ENCODE assay signal across 28 mouse cellular contexts in the genomic region with DNA sequence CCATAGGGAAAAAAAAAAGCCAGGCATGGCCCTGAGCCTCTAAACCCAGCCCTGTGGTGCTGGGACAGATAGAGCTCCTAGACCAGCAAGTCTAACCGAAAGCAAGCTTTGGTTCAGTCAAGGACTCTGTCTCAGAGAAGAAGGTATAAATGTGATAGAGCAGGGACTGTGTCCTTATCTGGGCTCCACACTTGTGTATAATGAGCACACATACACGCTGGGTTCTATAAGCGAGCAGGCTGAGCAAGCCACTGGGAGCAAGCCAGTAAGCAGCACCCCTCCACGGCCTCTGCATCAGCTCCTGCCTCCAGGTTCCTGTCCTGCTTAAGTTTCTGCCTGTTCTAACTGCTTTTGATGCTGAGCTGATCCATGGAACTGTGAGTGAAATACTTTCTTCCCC. TPM values are rescaled to one million over a fixed set of nuclear protein-coding genes. Genes with fewer than 3 reads are reported as not detected.
DNase-seq lines count a peak whose midpoint lies in the region; ATAC-seq and TF ChIP-seq lines count a peak whose summit lies in the region.
"Had no signal": no experiment of that assay in that cellular context is flagged by ENCODE, and none has a peak within 500 bp of the region (broad histone marks: within the 10 kb centered on the region; RNA-seq: fewer than 3 reads in every experiment).

No protein-coding gene starts in this region.

- peaks cover 5% of the 10 kb centered on the region for H3K36me3 ChIP-seq in midbrain, embryonic 11.5 days (ENCODE audit: control insufficient read depth, insufficient read depth, low read length)
- peaks cover 99% of the 10 kb centered on the region for H3K36me3 ChIP-seq in midbrain, embryonic 10.5 days
- H3K36me3 ChIP-seq in liver, embryonic 15.5 days (replicated peaks) = peaks cover 33% of the 10 kb centered on the region
- peaks cover 16% of the 10 kb centered on the region for H3K36me3 ChIP-seq in intestine, embryonic 16.5 days (ENCODE audit: control insufficient read depth, insufficient read depth, low read length)

- intact Hi-C loops in heart, postnatal 10 days (cut with DNase I) = no loop called here

- ATAC-seq in midbrain, embryonic 11.5 days (ENCODE audit: low FRiP score) = no peak
- no peak for ATAC-seq in liver, embryonic 15.5 days (ENCODE audit: insufficient read depth)
- ATAC-seq in megakaryocyte-erythroid progenitor cell, adult 5-6 weeks (replicated peaks; ENCODE audit: low FRiP score, low TSS enrichment, poor library complexity, severe bottlenecking) = peak; percentile 36; the same call in 1 of the 2 replicates
- ATAC-seq in intestine, embryonic 16.5 days = no peak
- ATAC-seq: activated CD4-positive, CD25-positive, alpha-beta regulatory T cell, adult 4 months; CD4-positive, CD25-positive, alpha-beta regulatory T cell, adult 4 months; forebrain, embryonic 15.5 days had no signal

- WGBS in midbrain, embryonic 11.5 days = 91% methylated on average over 4 of the region's 4 CpGs
- WGBS in midbrain, embryonic 10.5 days = 97% methylated on average over 4 of the region's 4 CpGs
- 72% methylated on average over 4 of the region's 4 CpGs for WGBS in bone marrow, adult 2 months
- WGBS in liver, embryonic 15.5 days (ENCODE audit: insufficient replicate concordance) = 39% methylated on average over 4 of the region's 4 CpGs
- WGBS in intestine, embryonic 16.5 days = 96% methylated on average over 4 of the region's 4 CpGs

- no peak overlapping the region for H3K9ac ChIP-seq in midbrain, embryonic 11.5 days (ENCODE audit: low read length)
- H3K9ac ChIP-seq in liver, embryonic 15.5 days = no peak overlapping the region
- no peak overlapping the region for H3K9ac ChIP-seq in intestine, embryonic 16.5 days (ENCODE audit: low read depth, low read length)
- H3K9ac ChIP-seq: embryonic facial prominence, embryonic 13.5 days; forebrain, embryonic 12.5 days; forebrain, embryonic 15.5 days; heart, embryonic 12.5 days; heart, embryonic 15.5 days; hindbrain, embryonic 12.5 days; hindbrain, embryonic 15.5 days had no signal

- no peaks in the 10 kb centered on the region for H3K4me1 ChIP-seq in midbrain, embryonic 11.5 days (ENCODE audit: control insufficient read depth, insufficient read depth, low read length)
- no peaks in the 10 kb centered on the region for H3K4me1 ChIP-seq in midbrain, embryonic 10.5 days
- H3K4me1 ChIP-seq in bone marrow, adult 2 months (ENCODE audit: control insufficient read depth, insufficient read depth, low read length) = peaks cover 4% of the 10 kb centered on the region; the same call in 1 of the 2 replicates
- H3K4me1 ChIP-seq in liver, embryonic 15.5 days (replicated peaks) = peaks cover 7% of the 10 kb centered on the region
- no peaks in the 10 kb centered on the region for H3K4me1 ChIP-seq in intestine, embryonic 16.5 days (ENCODE audit: control insufficient read depth, insufficient read depth, low read length)
- H3K4me1 ChIP-seq: embryonic facial prominence, embryonic 10.5 days; embryonic facial prominence, embryonic 13.5 days; forebrain, embryonic 12.5 days; forebrain, embryonic 15.5 days; heart, embryonic 12.5 days; heart, embryonic 15.5 days; hindbrain, embryonic 12.5 days; hindbrain, embryonic 15.5 days had no signal

- no peaks in the 10 kb centered on the region for H3K27me3 ChIP-seq in midbrain, embryonic 11.5 days (ENCODE audit: control insufficient read depth, insufficient read depth, low read length)
- H3K27me3 ChIP-seq in midbrain, embryonic 10.5 days (ENCODE audit: low read depth, poor library complexity, severe bottlenecking) = no peaks in the 10 kb centered on the region
- H3K27me3 ChIP-seq in liver, embryonic 15.5 days = no peaks in the 10 kb centered on the region
- H3K27me3 ChIP-seq in intestine, embryonic 16.5 days (replicated peaks; ENCODE audit: control insufficient read depth, insufficient read depth, low read length) = no peaks in the 10 kb centered on the region
- H3K27me3 ChIP-seq: embryonic facial prominence, embryonic 13.5 days; forebrain, embryonic 12.5 days; forebrain, embryonic 15.5 days; heart, embryonic 12.5 days; heart, embryonic 15.5 days; hindbrain, embryonic 12.5 days; hindbrain, embryonic 15.5 days had no signal

- H3K4me2 ChIP-seq in midbrain, embryonic 11.5 days = no peak overlapping the region
- H3K4me2 ChIP-seq in liver, embryonic 15.5 days = no peak overlapping the region
- no peak overlapping the region for H3K4me2 ChIP-seq in intestine, embryonic 16.5 days (ENCODE audit: low read depth, low read length)
- H3K4me2 ChIP-seq: embryonic facial prominence, embryonic 13.5 days; forebrain, embryonic 12.5 days; forebrain, embryonic 15.5 days; heart, embryonic 12.5 days; heart, embryonic 15.5 days; hindbrain, embryonic 12.5 days; hindbrain, embryonic 15.5 days had no signal

- DNase-seq in midbrain, embryonic 11.5 days (ENCODE audit: low spot score, missing footprints) = peak; percentile 51
- no peak for DNase-seq in midbrain, embryonic 10.5 days (ENCODE audit: low spot score)
- no peak for DNase-seq in heart, postnatal 10 days
- DNase-seq: adrenal gland, adult 8-10 months; adrenal gland, postnatal 36 days; cerebellum, adult 11 months; cerebellum, adult 2 months; cerebellum, adult 9-11 months; cerebellum, postnatal 25 days; embryo, embryonic 11 days; gastrocnemius, postnatal 25 days; heart, adult 18-20 months; heart, postnatal 14 days had no signal

- H3K4me3 ChIP-seq in midbrain, embryonic 11.5 days (ENCODE audit: low read depth, low read length) = no peak overlapping the region
- H3K4me3 ChIP-seq in midbrain, embryonic 10.5 days = no peak overlapping the region
- H3K4me3 ChIP-seq in bone marrow, adult 2 months (replicated peaks; ENCODE audit: control insufficient read depth, low read depth, low read length) = no peak overlapping the region
- no peak overlapping the region for H3K4me3 ChIP-seq in liver, embryonic 15.5 days (replicated peaks)
- no peak overlapping the region for H3K4me3 ChIP-seq in intestine, embryonic 16.5 days (ENCODE audit: low read length)
- H3K4me3 ChIP-seq: embryonic facial prominence, embryonic 10.5 days; embryonic facial prominence, embryonic 13.5 days; erythroblast, embryonic 14.5 days; forebrain, embryonic 12.5 days; forebrain, embryonic 15.5 days; heart, embryonic 12.5 days; heart, embryonic 15.5 days; hindbrain, embryonic 12.5 days; hindbrain, embryonic 15.5 days had no signal

- no peaks in the 10 kb centered on the region for H3K9me3 ChIP-seq in midbrain, embryonic 11.5 days (ENCODE audit: control insufficient read depth, low read length)
- no peaks in the 10 kb centered on the region for H3K9me3 ChIP-seq in midbrain, embryonic 10.5 days (replicated peaks)
- H3K9me3 ChIP-seq in liver, embryonic 15.5 days (replicated peaks) = no peaks in the 10 kb centered on the region
- H3K9me3 ChIP-seq in intestine, embryonic 16.5 days (ENCODE audit: control insufficient read depth, low read length) = no peaks in the 10 kb centered on the region
- H3K9me3 ChIP-seq: embryonic facial prominence, embryonic 10.5 days; embryonic facial prominence, embryonic 13.5 days; forebrain, embryonic 12.5 days; forebrain, embryonic 15.5 days; heart, embryonic 12.5 days; heart, embryonic 15.5 days; hindbrain, embryonic 12.5 days; hindbrain, embryonic 15.5 days had no signal

- TF ChIP-seq POLR2A in bone marrow, adult 2 months (IDR thresholded peaks at IDR 0.05; ENCODE audit: borderline replicate concordance, control insufficient read depth, low read depth, low read length) = no peak

- TF ChIP-seq CTCF in bone marrow, adult 2 months (IDR thresholded peaks at IDR 0.05; ENCODE audit: control insufficient read depth, insufficient read depth, low read length) = no peak

- no peak overlapping the region for H3K27ac ChIP-seq in midbrain, embryonic 11.5 days (ENCODE audit: low read depth, low read length)
- H3K27ac ChIP-seq in midbrain, embryonic 10.5 days (replicated peaks) = no peak overlapping the region
- peak overlapping the region; percentile 26; the same call in 1 of the 2 replicates for H3K27ac ChIP-seq in bone marrow, adult 2 months (ENCODE audit: control insufficient read depth, insufficient read depth, low read depth, low read length, poor library complexity)
- H3K27ac ChIP-seq in liver, embryonic 15.5 days (replicated peaks) = 0 out of 2 replicates have a peak overlapping the region, but pooled peaks have one; percentile 62
- no peak overlapping the region for H3K27ac ChIP-seq in intestine, embryonic 16.5 days (ENCODE audit: low read length)
- H3K27ac ChIP-seq: embryonic facial prominence, embryonic 10.5 days; embryonic facial prominence, embryonic 13.5 days; forebrain, embryonic 12.5 days; forebrain, embryonic 15.5 days; heart, embryonic 15.5 days; hindbrain, embryonic 12.5 days; hindbrain, embryonic 15.5 days had no signal

RNA-seq across cellular contexts. Expression of a gene that starts 16.3 kb away (rescaled TPM):
- polyA plus RNA-seq in midbrain, embryonic 11.5 days (2014; fragmentation: Nextera tagmentation; extraction: Ambion mirVana) = 35.9 and 37.0 TPM in 2 replicates
- 29.3 and 30.3 TPM in 2 replicates for polyA plus RNA-seq in midbrain, embryonic 10.5 days (2016; fragmentation: Nextera tagmentation; extraction: Ambion mirVana)
- polyA plus RNA-seq in bone marrow, adult 2 months (2011; ENCODE audit: insufficient read depth, insufficient read length, low replicate concordance, missing spikeins) = 14.5 and 32.7 TPM in 2 replicates
- 7.1 and 7.6 TPM in 2 replicates for polyA plus RNA-seq in liver, embryonic 15.5 days (2015; fragmentation: Nextera tagmentation; extraction: Ambion mirVana)
- total RNA-seq in megakaryocyte-erythroid progenitor cell, adult 5-6 weeks (2014; fragmentation: Nextera tagmentation) = 9.5 and 30.7 TPM in 2 replicates
- total RNA-seq in megakaryocyte-erythroid progenitor cell, adult 5-6 weeks (2017) = 12.4 and 14.5 TPM in 2 replicates
- polyA plus RNA-seq in intestine, embryonic 16.5 days (2015; fragmentation: Nextera tagmentation; extraction: Ambion mirVana) = 13.4 and 14.0 TPM in 2 replicates
- 10 to 100 TPM in 1 of 2 experiments, 1 to 10 TPM in 1; 9.0 to 10.1 TPM for total RNA-seq in heart, postnatal 10 days (2021)

RNA-seq across cellular contexts. Expression of a gene that starts 18.6 kb away (rescaled TPM):
- 35.0 and 37.2 TPM in 2 replicates for polyA plus RNA-seq in midbrain, embryonic 11.5 days (2014; fragmentation: Nextera tagmentation; extraction: Ambion mirVana)
- polyA plus RNA-seq in midbrain, embryonic 10.5 days (2016; fragmentation: Nextera tagmentation; extraction: Ambion mirVana) = 44.1 and 45.6 TPM in 2 replicates
- polyA plus RNA-seq in bone marrow, adult 2 months (2011; ENCODE audit: insufficient read depth, insufficient read length, low replicate concordance, missing spikeins) = 12.0 and 63.8 TPM in 2 replicates
- polyA plus RNA-seq in liver, embryonic 15.5 days (2015; fragmentation: Nextera tagmentation; extraction: Ambion mirVana) = 14.9 and 17.7 TPM in 2 replicates
- total RNA-seq in megakaryocyte-erythroid progenitor cell, adult 5-6 weeks (2014; fragmentation: Nextera tagmentation) = 37.3 and 45.8 TPM in 2 replicates
- 7.6 and 14.6 TPM in 2 replicates for total RNA-seq in megakaryocyte-erythroid progenitor cell, adult 5-6 weeks (2017)
- 27.6 and 30.6 TPM in 2 replicates for polyA plus RNA-seq in intestine, embryonic 16.5 days (2015; fragmentation: Nextera tagmentation; extraction: Ambion mirVana)
- 10 to 100 TPM; 10.1 to 10.6 TPM for total RNA-seq in heart, postnatal 10 days (2021)

Comparison
In these comparisons a context has a peak if more than half of its experiments do, and no peak if none do; other contexts are left out.
1. H3K27ac ChIP-seq: peak in bone marrow, adult 2 months (single experiment) and liver, embryonic 15.5 days (single experiment); none in midbrain, embryonic 11.5 days (single experiment), midbrain, embryonic 10.5 days (single experiment) and intestine, embryonic 16.5 days (single experiment).